Mouse (Mus musculus) ES-E14 (cell line): ENCODE results near the gene Polr2f. TPM values are rescaled to one million over a fixed set of nuclear protein-coding genes. Genes with fewer than 3 reads are reported as not detected.

ENCODE experiments used
- DNase-seq: peaks from one replicate; pipeline ENCODE4 v3.0.0-alpha.2; 2013; ENCODE audit warnings: low read depth, low spot score
- H3K27ac ChIP-seq: 2 replicates; pipeline ENCODE4 v1.5.1; 2012; ENCODE audit warnings: low read depth, mild to moderate bottlenecking, low read length, moderate library complexity, mixed read lengths; ENCODE audit not compliant: poor library complexity, insufficient read depth, severe bottlenecking
- H3K36me3 ChIP-seq: 2 replicates; pipeline ENCODE4 v1.6.1; 2012; ENCODE audit warnings: mild to moderate bottlenecking, low read length, moderate library complexity, mixed read lengths; ENCODE audit not compliant: control insufficient read depth, poor library complexity, insufficient read depth, severe bottlenecking
- H3K4me1 ChIP-seq, 2 experiments: fragments of 150-350 bp in 1 of 2; sonication (generic) in 1 of 2; 2 replicates each; pipeline ENCODE4 v1.6.1; 2012; ENCODE audit warnings: low read length in 2 of 2, mild to moderate bottlenecking in 1 of 2, mixed read lengths in 1 of 2; ENCODE audit not compliant: control insufficient read depth in 2 of 2, insufficient read depth in 2 of 2, poor library complexity in 1 of 2
- H3K4me3 ChIP-seq, 2 experiments: fragments of 150-350 bp in 1 of 2; sonication (generic) in 1 of 2; 2 replicates each; pipeline ENCODE4 v1.5.1; 2012; ENCODE audit warnings: low read length in 2 of 2, low read depth in 1 of 2, mild to moderate bottlenecking in 1 of 2, mixed read lengths in 1 of 2; ENCODE audit not compliant: insufficient read depth in 1 of 2, poor library complexity in 1 of 2, severe bottlenecking in 1 of 2
- H3K9ac ChIP-seq: 2 replicates; pipeline ENCODE4 v1.6.1; 2012; ENCODE audit warnings: low read depth, mild to moderate bottlenecking, low read length, mixed read lengths; ENCODE audit not compliant: poor library complexity, insufficient read depth, severe bottlenecking
- H3K9me3 ChIP-seq: fragments of 150-350 bp; sonication (generic); 2 replicates; pipeline ENCODE4 v1.6.1; 2012; ENCODE audit warnings: low read depth, mild to moderate bottlenecking, low read length; ENCODE audit not compliant: control insufficient read depth, insufficient read depth
- CHD2 ChIP-seq: IDR thresholded peaks from 2 replicates; pipeline ENCODE4 v1.6.1; 2014; ENCODE audit warnings: mild to moderate bottlenecking, low read depth, low read length, inconsistent platforms
- HCFC1 ChIP-seq: IDR thresholded peaks from 2 replicates; pipeline ENCODE4 v1.6.1; 2012; ENCODE audit warnings: low read length, inconsistent platforms, borderline replicate concordance; ENCODE audit not compliant: insufficient read depth
- MAFK ChIP-seq: IDR thresholded peaks from 2 replicates; pipeline ENCODE4 v1.6.1; 2014; ENCODE audit warnings: mild to moderate bottlenecking, low read depth, low read length, inconsistent platforms; ENCODE audit not compliant: insufficient read depth
- ZC3H11A ChIP-seq: IDR thresholded peaks from 2 replicates; pipeline ENCODE4 v1.6.1; 2012; ENCODE audit warnings: low read depth, mild to moderate bottlenecking, inconsistent platforms, low read length, borderline replicate concordance
- ZNF384 ChIP-seq: IDR thresholded peaks from 2 replicates; pipeline ENCODE4 v1.6.1; 2012; ENCODE audit warnings: low read depth, low read length, inconsistent platforms
- in situ Hi-C, 2 experiments: fragments of 600-800 bp; cut with MboI; formaldehyde crosslinking; loops; one replicate each; pipeline ENCODE4 v1.15.1; 2025; ENCODE audit warnings: low sequenced_read_pairs in 2 of 2, inconsistent platforms in 1 of 2; ENCODE audit not compliant: unreplicated experiment in 2 of 2
- total RNA-seq: library from RNA; depleted of rRNA; stranded (reverse); fragments of 300-350 nt; gene quantifications from 2 replicates; pipeline ENCODE4 v1.2.3, GENCODE M21; 2012

Polr2f gene
- total RNA-seq, 1 experiment, result 238 TPM

GRCm38 (mm10) chr15:79099456-79099855 lies 41.4 kb upstream of the Polr2f start:
- DNase-seq, result no peak
- Histone ChIP-seq H3K4me3 (no peak overlapping the region), H3K9ac (no peak overlapping the region), H3K4me1 (peaks cover 0 to 10% of the 10 kb centered on the region in 2 experiments; a peak in 2 of 4 replicates), H3K9me3 (no peaks in the 10 kb centered on the region), H3K36me3 (peaks cover 14% of the 10 kb centered on the region), H3K27ac (no peak overlapping the region)
- in situ Hi-C loops, result no loop called here
- TF ChIP-seq CHD2 (no peak), ZC3H11A (no peak), MAFK (no peak), HCFC1 (no peak), ZNF384 (no peak)

- H3K4me1 ChIP-seq, result peaks cover 0 to 10% of the 10 kb centered on the region in 2 experiments; a peak in 2 of 4 replicates
- TF ChIP-seq ZNF384 (no peak), ZC3H11A (no peak)
- no peak overlapping the region for H3K27ac ChIP-seq
- no peak for DNase-seq
- H3K4me3 ChIP-seq, result no peak overlapping the region
- no peaks in the 10 kb centered on the region for H3K9me3 ChIP-seq
- peaks cover 10% of the 10 kb centered on the region for H3K36me3 ChIP-seq
- in situ Hi-C loops, result no loop called here
- no peak overlapping the region for H3K9ac ChIP-seq
Observed at GRCm38 (mm10) chr15:79100391-79100790, 40.4 kb upstream of the Polr2f start.

- Histone ChIP-seq H3K36me3 (no peaks in the 10 kb centered on the region), H3K9ac (no peak overlapping the region), H3K4me1 (peaks cover 0 to 10% of the 10 kb centered on the region in 2 experiments; a peak in 2 of 4 replicates), H3K27ac (no peak overlapping the region), H3K4me3 (no peak overlapping the region), H3K9me3 (no peaks in the 10 kb centered on the region)
- in situ Hi-C loops, result no loop called here
- TF ChIP-seq ZC3H11A (no peak), CHD2 (no peak), ZNF384 (no peak), HCFC1 (no peak), MAFK (no peak)
- DNase-seq, result no peak
Observed at GRCm38 (mm10) chr15:79101531-79101930, 39.3 kb upstream of the Polr2f start.

GRCm38 (mm10) chr15:79103264-79103663 lies 37.5 kb upstream of the Polr2f start:
- Histone ChIP-seq H3K36me3 (no peaks in the 10 kb centered on the region), H3K4me3 (no peak overlapping the region), H3K9ac (no peak overlapping the region), H3K27ac (no peak overlapping the region), H3K4me1 (peaks cover 2 to 3% of the 10 kb centered on the region in 2 experiments; a peak in 2 of 4 replicates), H3K9me3 (no peaks in the 10 kb centered on the region)
- TF ChIP-seq ZC3H11A (no peak), CHD2 (no peak), HCFC1 (no peak), MAFK (no peak), ZNF384 (no peak)
- in situ Hi-C loops, result no loop called here
- no peak for DNase-seq

- Histone ChIP-seq H3K4me1 (peaks cover 4 to 6% of the 10 kb centered on the region in 2 experiments; a peak in 2 of 4 replicates), H3K4me3 (no peak overlapping the region), H3K27ac (no peak overlapping the region), H3K36me3 (no peaks in the 10 kb centered on the region), H3K9ac (no peak overlapping the region), H3K9me3 (no peaks in the 10 kb centered on the region)
- TF ChIP-seq CHD2 (no peak), MAFK (no peak), ZC3H11A (no peak), HCFC1 (no peak), ZNF384 (no peak)
- in situ Hi-C loops, result no loop called here
- DNase-seq, result no peak
Observed at GRCm38 (mm10) chr15:79105804-79106203, 35.0 kb upstream of the Polr2f start.
